Comparison of ENCODE assay signal across 19 mouse cellular contexts in the genomic region with DNA sequence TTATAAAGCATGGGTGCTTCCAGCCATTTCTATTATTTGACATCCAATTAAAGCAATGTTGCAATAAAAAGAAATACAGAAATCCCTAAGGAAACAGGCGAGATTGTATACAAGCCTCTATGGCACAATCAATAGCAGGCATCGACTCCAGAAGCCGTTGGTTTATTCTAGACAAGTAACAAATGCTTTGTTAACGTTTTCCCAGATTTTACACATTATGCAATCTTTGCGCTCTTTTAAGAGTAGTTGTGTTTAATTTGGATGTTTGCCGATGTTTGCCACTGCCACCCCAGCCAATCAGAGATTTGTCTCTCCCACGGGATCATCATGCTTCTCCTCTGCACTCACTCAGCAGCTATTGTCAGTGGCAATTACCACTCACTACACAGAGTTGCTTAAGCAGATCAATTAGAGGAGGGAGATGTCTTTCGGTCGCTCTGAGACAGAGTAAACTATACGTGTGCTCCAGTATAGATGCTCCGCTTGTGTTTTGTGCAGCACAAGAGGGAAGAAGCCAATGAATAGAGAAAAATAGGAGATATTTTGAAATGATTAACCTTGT.
DNase-seq lines count a peak whose midpoint lies in the region; ATAC-seq and TF ChIP-seq lines count a peak whose summit lies in the region.
"Had no signal": no experiment of that assay in that cellular context is flagged by ENCODE, and none has a peak within 500 bp of the region (broad histone marks: within the 10 kb centered on the region; RNA-seq: fewer than 3 reads in every experiment).

No protein-coding gene starts in this region.

- no peaks in the 10 kb centered on the region for H3K36me3 ChIP-seq in forebrain, embryonic 14.5 days (ENCODE audit: control insufficient read depth, insufficient read depth, low read length)
- no peaks in the 10 kb centered on the region for H3K36me3 ChIP-seq in forebrain, embryonic 12.5 days (replicated peaks)
- H3K36me3 ChIP-seq in liver, embryonic 14.5 days (replicated peaks; ENCODE audit: control insufficient read depth, insufficient read depth, low read depth): no peaks in the 10 kb centered on the region
- no peaks in the 10 kb centered on the region for H3K36me3 ChIP-seq in liver, embryonic 11.5 days (ENCODE audit: control insufficient read depth, insufficient read depth, low read length)
- no peaks in the 10 kb centered on the region for H3K36me3 ChIP-seq in midbrain, postnatal 0 days (ENCODE audit: insufficient read depth, low read length)
- H3K36me3 ChIP-seq: embryonic facial prominence, embryonic 13.5 days; intestine, embryonic 15.5 days; kidney, embryonic 15.5 days; limb, embryonic 13.5 days had no signal

- no peaks in the 10 kb centered on the region for H3K9me3 ChIP-seq in forebrain, embryonic 14.5 days (replicated peaks; ENCODE audit: control insufficient read depth, low read length)
- H3K9me3 ChIP-seq in forebrain, embryonic 12.5 days: no peaks in the 10 kb centered on the region
- no peaks in the 10 kb centered on the region for H3K9me3 ChIP-seq in liver, embryonic 14.5 days (ENCODE audit: control insufficient read depth, low read length)
- no peaks in the 10 kb centered on the region for H3K9me3 ChIP-seq in liver, embryonic 11.5 days (ENCODE audit: control insufficient read depth, low read length)
- no peaks in the 10 kb centered on the region for H3K9me3 ChIP-seq in midbrain, postnatal 0 days (ENCODE audit: low read length)
- H3K9me3 ChIP-seq: embryonic facial prominence, embryonic 13.5 days; intestine, embryonic 15.5 days; kidney, embryonic 15.5 days; limb, embryonic 13.5 days had no signal

- no peak overlapping the region for H3K4me3 ChIP-seq in forebrain, embryonic 14.5 days (ENCODE audit: low read depth, low read length)
- H3K4me3 ChIP-seq in forebrain, embryonic 12.5 days (replicated peaks): no peak overlapping the region
- no peak overlapping the region for H3K4me3 ChIP-seq in liver, embryonic 14.5 days (ENCODE audit: insufficient read depth in 1 of 2, low read depth in 2 of 2, low read length in 2 of 2)
- H3K4me3 ChIP-seq in liver, embryonic 11.5 days (ENCODE audit: low read depth, low read length): no peak overlapping the region
- H3K4me3 ChIP-seq in midbrain, postnatal 0 days (ENCODE audit: low read depth, low read length): no peak overlapping the region
- H3K4me3 ChIP-seq: embryonic facial prominence, embryonic 13.5 days; intestine, embryonic 15.5 days; kidney, embryonic 15.5 days; left cerebral cortex, adult 2 months; limb, embryonic 13.5 days had no signal

- no peaks in the 10 kb centered on the region for H3K27me3 ChIP-seq in forebrain, embryonic 14.5 days (replicated peaks; ENCODE audit: control insufficient read depth, insufficient read depth, low read length)
- no peaks in the 10 kb centered on the region for H3K27me3 ChIP-seq in forebrain, embryonic 12.5 days
- H3K27me3 ChIP-seq in liver, embryonic 14.5 days (ENCODE audit: control insufficient read depth, insufficient read depth, low read length): no peaks in the 10 kb centered on the region
- no peaks in the 10 kb centered on the region for H3K27me3 ChIP-seq in liver, embryonic 11.5 days (replicated peaks; ENCODE audit: control insufficient read depth, insufficient read depth, low read length)
- H3K27me3 ChIP-seq in midbrain, postnatal 0 days (ENCODE audit: insufficient read depth, low read length): no peaks in the 10 kb centered on the region
- H3K27me3 ChIP-seq: embryonic facial prominence, embryonic 13.5 days; intestine, embryonic 15.5 days; kidney, embryonic 15.5 days; limb, embryonic 13.5 days had no signal

- H3K4me1 ChIP-seq in forebrain, embryonic 14.5 days (ENCODE audit: control insufficient read depth, insufficient read depth, low read length): no peaks in the 10 kb centered on the region; the same call in 1 of the 2 replicates
- H3K4me1 ChIP-seq in forebrain, embryonic 12.5 days: no peaks in the 10 kb centered on the region
- H3K4me1 ChIP-seq in liver, embryonic 14.5 days (replicated peaks; ENCODE audit: control insufficient read depth in 2 of 2, insufficient read depth in 2 of 2, low read length in 1 of 2): no peaks in the 10 kb centered on the region
- no peaks in the 10 kb centered on the region for H3K4me1 ChIP-seq in liver, embryonic 11.5 days (replicated peaks; ENCODE audit: control insufficient read depth, insufficient read depth, low read length)
- H3K4me1 ChIP-seq in midbrain, postnatal 0 days (ENCODE audit: insufficient read depth, low read length): no peaks in the 10 kb centered on the region
- H3K4me1 ChIP-seq: embryonic facial prominence, embryonic 13.5 days; intestine, embryonic 15.5 days; kidney, embryonic 15.5 days; limb, embryonic 13.5 days had no signal

- H3K27ac ChIP-seq in forebrain, embryonic 14.5 days (ENCODE audit: low read depth, low read length): no peak overlapping the region
- no peak overlapping the region for H3K27ac ChIP-seq in forebrain, embryonic 12.5 days
- H3K27ac ChIP-seq in liver, embryonic 14.5 days: no peak overlapping the region
- H3K27ac ChIP-seq in liver, embryonic 11.5 days (ENCODE audit: low read depth, low read length): no peak overlapping the region
- no peak overlapping the region for H3K27ac ChIP-seq in midbrain, postnatal 0 days (ENCODE audit: low read depth, low read length)
- H3K27ac ChIP-seq: embryonic facial prominence, embryonic 13.5 days; intestine, embryonic 15.5 days; kidney, embryonic 15.5 days; left cerebral cortex, adult 2 months; limb, embryonic 13.5 days; stomach, postnatal 0 days had no signal

- DNase-seq in forebrain, embryonic 14.5 days (ENCODE audit: low spot score): peak; percentile 45
- DNase-seq in liver, embryonic 14.5 days (ENCODE audit: low read depth in 3 of 3, low spot score in 3 of 3): peak; percentile 1 to 14 (median 5)
- no peak for DNase-seq in liver, embryonic 11.5 days (ENCODE audit: low spot score)
- DNase-seq in brain, embryonic 14.5 days (ENCODE audit: low read depth): peak; percentile 61
- peak; percentile 22 for DNase-seq in midbrain, postnatal 0 days (ENCODE audit: low spot score)
- no peak for DNase-seq in left cerebral cortex, adult 9 months (ENCODE audit: low spot score in 2 of 2)
- DNase-seq in cerebellum, adult 11 months: no peak
- DNase-seq: cerebellum, adult 18-20 months; gastrocnemius, postnatal 14 days; heart, postnatal 10 days; lung, postnatal 4 days; thymus, postnatal 36 days had no signal

- TF ChIP-seq EP300 in liver, embryonic 14.5 days (IDR thresholded peaks at IDR 0.05; ENCODE audit: low read depth): no peak

- 0 out of 2 replicates have a peak, but pooled peaks have one; percentile 29 for ATAC-seq in forebrain, embryonic 14.5 days
- ATAC-seq in forebrain, embryonic 12.5 days (ENCODE audit: low FRiP score): no peak; the same call in 1 of the 2 replicates
- ATAC-seq in liver, embryonic 14.5 days (ENCODE audit: insufficient read depth): peak; percentile 45; the same call in 1 of the 2 replicates
- ATAC-seq in liver, embryonic 11.5 days (replicated peaks; ENCODE audit: low FRiP score): no peak; the same call in 1 of the 2 replicates
- ATAC-seq in midbrain, postnatal 0 days (ENCODE audit: low FRiP score): no peak
- ATAC-seq: intestine, embryonic 15.5 days had no signal

- H3K4me2 ChIP-seq in forebrain, embryonic 14.5 days (ENCODE audit: low read length): peak overlapping the region; percentile 24
- H3K4me2 ChIP-seq in forebrain, embryonic 12.5 days: no peak overlapping the region
- H3K4me2 ChIP-seq in liver, embryonic 14.5 days (ENCODE audit: low read depth): no peak overlapping the region
- H3K4me2 ChIP-seq in liver, embryonic 11.5 days: no peak overlapping the region
- peak overlapping the region; percentile 4; the same call in 1 of the 2 replicates for H3K4me2 ChIP-seq in midbrain, postnatal 0 days (ENCODE audit: low read depth, low read length, poor library complexity, severe bottlenecking)
- H3K4me2 ChIP-seq: embryonic facial prominence, embryonic 13.5 days; intestine, embryonic 15.5 days; kidney, embryonic 15.5 days; limb, embryonic 13.5 days had no signal

- no peak overlapping the region for H3K9ac ChIP-seq in forebrain, embryonic 14.5 days (ENCODE audit: low read length)
- H3K9ac ChIP-seq in forebrain, embryonic 12.5 days: no peak overlapping the region
- H3K9ac ChIP-seq in liver, embryonic 14.5 days (replicated peaks): no peak overlapping the region
- H3K9ac ChIP-seq in liver, embryonic 11.5 days (ENCODE audit: low read depth, low read length): no peak overlapping the region
- H3K9ac ChIP-seq in midbrain, postnatal 0 days (replicated peaks; ENCODE audit: low read length, poor library complexity, severe bottlenecking): no peak overlapping the region
- H3K9ac ChIP-seq: embryonic facial prominence, embryonic 13.5 days; intestine, embryonic 15.5 days; kidney, embryonic 15.5 days; limb, embryonic 13.5 days had no signal

- no peak for TF ChIP-seq CTCF in liver, embryonic 14.5 days (IDR thresholded peaks at IDR 0.05; ENCODE audit: low read depth)
- TF ChIP-seq CTCF in brain, embryonic 14.5 days (IDR thresholded peaks at IDR 0.05; ENCODE audit: borderline replicate concordance, extremely low read depth, insufficient read depth, insufficient read length): no peak
- TF ChIP-seq CTCF in midbrain, postnatal 0 days (IDR thresholded peaks at IDR 0.05): no peak

- 59% methylated on average over 11 of the region's 11 CpGs for WGBS in forebrain, embryonic 14.5 days
- 55% methylated on average over 11 of the region's 11 CpGs for WGBS in forebrain, embryonic 12.5 days
- 56% methylated on average over 11 of the region's 11 CpGs for WGBS in liver, embryonic 14.5 days (ENCODE audit: insufficient replicate concordance)
- WGBS in liver, embryonic 11.5 days: 74% methylated on average over 11 of the region's 11 CpGs
- 69% methylated on average over 11 of the region's 11 CpGs for WGBS in midbrain, postnatal 0 days

- TF ChIP-seq POLR2A in brain, embryonic 14.5 days (IDR thresholded peaks at IDR 0.05; ENCODE audit: borderline replicate concordance, extremely low read depth, insufficient read depth, insufficient read length, poor library complexity, severe bottlenecking): no peak

Comparison
In these comparisons a context has a peak if more than half of its experiments do, and no peak if none do; other contexts are left out.
1. ATAC-seq: peak in forebrain, embryonic 14.5 days (single experiment) and liver, embryonic 14.5 days (single experiment); none in forebrain, embryonic 12.5 days (single experiment), liver, embryonic 11.5 days (single experiment) and midbrain, postnatal 0 days (single experiment).
2. DNase-seq: peak in forebrain, embryonic 14.5 days (single experiment), liver, embryonic 14.5 days (3 of 3), brain, embryonic 14.5 days (single experiment) and midbrain, postnatal 0 days (single experiment); none in liver, embryonic 11.5 days (single experiment), left cerebral cortex, adult 9 months (0 of 2) and cerebellum, adult 11 months (single experiment).
3. H3K4me2 ChIP-seq: peak in forebrain, embryonic 14.5 days (single experiment) and midbrain, postnatal 0 days (single experiment); none in forebrain, embryonic 12.5 days (single experiment), liver, embryonic 14.5 days (single experiment) and liver, embryonic 11.5 days (single experiment).